Mouse (Mus musculus): ENCODE results near the gene Kdm2a.

GRCm38 (mm10) chr19:4291161-4291560 is 106.9 kb downstream of the Kdm2a start:
- TF ChIP-seq POLR2A (IDR thresholded peaks at IDR 0.05; ENCODE audit: insufficient read depth, low read depth, low read length) (no peak), CTCF (IDR thresholded peaks at IDR 0.05; ENCODE audit: insufficient read depth, low read depth, low read length) (no peak)

All from olfactory bulb, adult 2 months (tissue).